Mouse (Mus musculus) CD4-positive, CD25-positive, alpha-beta regulatory T cell, adult 9 weeks (primary cell): ENCODE measurements around the gene Zc2hc1c. TPM values are rescaled to one million over a fixed set of nuclear protein-coding genes. Genes with fewer than 3 reads are reported as not detected.

Experiments
- polyA plus RNA-seq: library from polyadenylated mRNA; unstranded; fragments of 100-300 nt; shearing (Covaris generic); gene quantifications from one replicate; pipeline ENCODE4 v1.2.1, GENCODE M21; 2017

The Zc2hc1c gene
- polyA plus RNA-seq: 0.32 TPM

GRCm38 (mm10) chr12:85288486-85289156, at the start of gene Zc2hc1c:
Gene Zc2hc1c (plus strand): TSS chr12:85288591.

GRCm38 (mm10) chr12:85270319-85270718, 18.1 kb upstream of the Zc2hc1c start, which contains the start of gene Mlh3:
Gene Mlh3 (minus strand): TSS chr12:85270599.

GRCm38 (mm10) chr12:85287809-85288485, 444 bp upstream of the Zc2hc1c start, which contains the start of gene Acyp1:
Gene Acyp1 (minus strand): TSS chr12:85288438.

DNA sequence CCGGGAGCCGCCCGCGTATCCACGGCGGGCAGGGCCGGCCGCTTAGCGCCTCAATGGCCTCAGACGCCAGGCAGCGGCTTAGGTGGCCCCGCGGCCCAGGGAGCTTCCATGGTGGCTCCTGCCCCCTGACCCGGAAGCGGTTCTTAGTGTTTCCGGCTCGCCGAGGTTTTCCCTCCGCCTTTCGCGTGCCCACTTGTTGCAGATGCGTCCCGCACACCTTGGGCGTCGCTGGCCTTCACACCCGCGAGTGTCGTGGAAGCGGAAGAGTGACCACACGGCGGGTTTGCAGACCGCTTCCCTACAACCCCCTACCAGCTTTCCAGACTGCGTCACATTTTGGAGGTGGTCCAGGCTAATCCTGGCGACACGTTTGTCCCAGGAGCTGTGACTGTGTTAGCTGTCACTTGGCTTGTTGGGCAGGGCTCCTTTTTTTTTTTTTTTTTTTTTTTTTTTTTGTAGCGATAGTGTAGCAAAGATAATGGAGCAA, 50.9 kb downstream of the Zc2hc1c start, which contains the start of gene Nek9:
Nek9 (minus strand) TSS at position 120 of the 487 bp plus-strand sequence.

Other genes starting within 250 kb of the Zc2hc1c start
- gene Prox2, start 177.8 kb upstream of the Zc2hc1c start, polyA plus RNA-seq: 8.8 TPM
- 121 TPM for gene Dlst, start 177.8 kb upstream of the Zc2hc1c start, polyA plus RNA-seq
- gene Rps6kl1, start 137.3 kb upstream of the Zc2hc1c start, polyA plus RNA-seq: 2.4 TPM
- gene Pgf, start 110.8 kb upstream of the Zc2hc1c start, polyA plus RNA-seq: not detected
- gene Eif2b2, start 69.1 kb upstream of the Zc2hc1c start, polyA plus RNA-seq: 126 TPM
- 21.5 TPM for gene Mlh3, start 18.0 kb upstream of the Zc2hc1c start, polyA plus RNA-seq
- gene Acyp1, start 153 bp upstream of the Zc2hc1c start, polyA plus RNA-seq: 75.6 TPM
- gene Nek9, start 50.8 kb downstream of the Zc2hc1c start, polyA plus RNA-seq: 11.3 TPM
- 197 TPM for gene Tmed10, start 86.3 kb downstream of the Zc2hc1c start, polyA plus RNA-seq
- 20.9 TPM for gene Fos, start 185.3 kb downstream of the Zc2hc1c start, polyA plus RNA-seq